Comparison of ENCODE assay signal across 8 mouse cellular contexts in genomic region chr15:78587050-78587994, GRCm38 (mm10). TPM values are rescaled to one million over a fixed set of nuclear protein-coding genes. Genes with fewer than 3 reads are reported as not detected.
DNase-seq lines count a peak whose midpoint lies in the region; ATAC-seq and TF ChIP-seq lines count a peak whose summit lies in the region.

No protein-coding gene starts in this region.

- H3K27me3 ChIP-seq in MEL (ENCODE audit: control insufficient read depth in 1 of 2, insufficient read depth in 2 of 2, low read length in 2 of 2) = 0 out of 4 replicates have a peak, but pooled peaks cover 0 to 2% of the 10 kb centered on the region in 2 experiments
- H3K27me3 ChIP-seq in hindbrain, embryonic 13.5 days = 0 out of 2 replicates have a peak, but pooled peaks cover 3% of the 10 kb centered on the region

- ATAC-seq in hindbrain, embryonic 13.5 days (ENCODE audit: low FRiP score) = peak; percentile 87

- TF ChIP-seq POLR2A in MEL (IDR thresholded peaks at IDR 0.05; ENCODE audit: control insufficient read depth in 1 of 2, insufficient read depth in 1 of 2, low read depth in 1 of 2, low read length in 2 of 2, poor library complexity in 1 of 2) = no peak

- no peak for TF ChIP-seq EP300 in MEL (IDR thresholded peaks at IDR 0.05; ENCODE audit: low read depth in 1 of 2, low read length in 2 of 2)

- no peaks in the 10 kb centered on the region for H3K36me3 ChIP-seq in MEL (ENCODE audit: control insufficient read depth in 1 of 2, insufficient read depth in 2 of 2, low read length in 2 of 2)
- H3K36me3 ChIP-seq in hindbrain, embryonic 13.5 days = no peaks in the 10 kb centered on the region

- peak; percentile 75 for TF ChIP-seq RAD21 in MEL (IDR thresholded peaks at IDR 0.05; ENCODE audit: low read depth, low read length)

- no peak overlapping the region for H3K9ac ChIP-seq in MEL (ENCODE audit: control insufficient read depth, low read depth, low read length, poor library complexity, severe bottlenecking)
- H3K9ac ChIP-seq in hindbrain, embryonic 13.5 days = 0 out of 2 replicates have a peak overlapping the region, but pooled peaks have one; percentile 19

- TF ChIP-seq CTCF in MEL (IDR thresholded peaks at IDR 0.05 in 2 of 3, conservative IDR thresholded peaks at IDR 0.05 in 1 of 3; ENCODE audit: control insufficient read depth in 1 of 3, insufficient read depth in 1 of 3, low read depth in 2 of 3, low read length in 3 of 3, poor library complexity in 1 of 3, severe bottlenecking in 1 of 3) = peak; percentile 89 to 98 (median 91)

- no peak overlapping the region for H3K4me3 ChIP-seq in MEL (ENCODE audit: control insufficient read depth in 1 of 2, insufficient read depth in 1 of 2, low read depth in 2 of 2, low read length in 2 of 2)
- no peak overlapping the region for H3K4me3 ChIP-seq in hindbrain, embryonic 13.5 days

- H3K4me2 ChIP-seq in hindbrain, embryonic 13.5 days = no peak overlapping the region

- no peaks in the 10 kb centered on the region for H3K79me2 ChIP-seq in MEL (ENCODE audit: control insufficient read depth, insufficient read depth, low read length, poor library complexity)

- no peaks in the 10 kb centered on the region for H3K9me3 ChIP-seq in MEL (replicated peaks; ENCODE audit: insufficient read depth, low read length)
- no peaks in the 10 kb centered on the region; the same call in 1 of the 2 replicates for H3K9me3 ChIP-seq in hindbrain, embryonic 13.5 days

- H3K27ac ChIP-seq in MEL (ENCODE audit: control insufficient read depth, low read depth, low read length) = no peak overlapping the region
- H3K27ac ChIP-seq in hindbrain, embryonic 13.5 days = peak overlapping the region; percentile 48; the same call in 1 of the 2 replicates

- 50% methylated on average over 18 of the region's 18 CpGs for WGBS in hindbrain, embryonic 13.5 days

- no peaks in the 10 kb centered on the region; a peak in 1 of 4 replicates for H3K4me1 ChIP-seq in MEL (ENCODE audit: control insufficient read depth in 1 of 2, insufficient read depth in 2 of 2, low read length in 2 of 2)
- H3K4me1 ChIP-seq in hindbrain, embryonic 13.5 days (replicated peaks) = peaks cover 5% of the 10 kb centered on the region

- peak; percentile 79 for DNase-seq in MEL (ENCODE audit: low read depth, low spot score)
- peak; percentile 76 for DNase-seq in cerebellum, adult 9-10 months
- peak; percentile 74 to 85 for DNase-seq in frontal cortex, postnatal 10 days (ENCODE audit: low spot score in 2 of 2)
- peak; percentile 94 to 96 for DNase-seq in layer of hippocampus, postnatal 10 days (ENCODE audit: low spot score in 2 of 2)
- peak; percentile 89 for DNase-seq in lung, postnatal 10 days
- peak; percentile 80 for DNase-seq in ovary, postnatal 36 days (ENCODE audit: low spot score)
- DNase-seq in thymus, postnatal 36 days = peak; percentile 80 to 85

TF ChIP-seq in MEL, 35 proteins besides CTCF, POLR2A, EP300 and RAD21:
- no peak for TF ChIP-seq TBP (IDR thresholded peaks at IDR 0.05; ENCODE audit: low read depth, low read length)
- TF ChIP-seq USF1 (IDR thresholded peaks at IDR 0.05; ENCODE audit: low read depth, low read length) = 0 out of 2 replicates have a peak, but pooled peaks have one; percentile 21
- TF ChIP-seq ELF1 (IDR thresholded peaks at IDR 0.05; ENCODE audit: low read depth, low read length) = peak; percentile 43; the same call in 1 of the 2 replicates
- peak; percentile 87 for TF ChIP-seq SMC3 (IDR thresholded peaks at IDR 0.05; ENCODE audit: low read depth, low read length)
- no peak for TF ChIP-seq HCFC1 (IDR thresholded peaks at IDR 0.05; ENCODE audit: low read depth, low read length)
- peak; percentile 68 for TF ChIP-seq ZC3H11A (IDR thresholded peaks at IDR 0.05; ENCODE audit: low read depth, low read length)

RNA-seq across cellular contexts. Expression of gene Cyth4, which starts 9.5 kb away (rescaled TPM):
- total RNA-seq in MEL (2012; rRNA removed) = 8.7 and 9.2 TPM in 2 replicates
- polyA plus RNA-seq in MEL (2012; ENCODE audit: insufficient read depth in 1 of 2, insufficient read length in 2 of 2, low read depth in 1 of 2, low replicate concordance in 2 of 2, missing spikeins in 1 of 2) = 10 to 100 TPM in 1 of 2 experiments, not detected in 1; 23.5 TPM
- 6.8 and 7.7 TPM in 2 replicates for polyA plus RNA-seq in hindbrain, embryonic 13.5 days (2015; fragmentation: Nextera tagmentation; extraction: Ambion mirVana)
- total RNA-seq in layer of hippocampus, postnatal 10 days (2021) = 10 to 100 TPM; 13.8 to 15.2 TPM

RNA-seq across cellular contexts. Expression of gene Rac2, which starts 14.7 kb away (rescaled TPM):
- total RNA-seq in MEL (2012; rRNA removed) = 257 and 268 TPM in 2 replicates
- 100 to 1,000 TPM; 772 to 881 TPM for polyA plus RNA-seq in MEL (2012; ENCODE audit: insufficient read depth in 1 of 2, insufficient read length in 2 of 2, low read depth in 1 of 2, low replicate concordance in 2 of 2, missing spikeins in 1 of 2)
- polyA plus RNA-seq in hindbrain, embryonic 13.5 days (2015; fragmentation: Nextera tagmentation; extraction: Ambion mirVana) = 6.3 and 8.8 TPM in 2 replicates
- 1 to 10 TPM; 3.6 to 3.7 TPM for total RNA-seq in layer of hippocampus, postnatal 10 days (2021)

RNA-seq across cellular contexts. Expression of gene Sstr3, which starts 42.8 kb away (rescaled TPM):
- total RNA-seq in MEL (2012; rRNA removed) = not detected in 2 replicates
- polyA plus RNA-seq in MEL (2012; ENCODE audit: insufficient read depth in 1 of 2, insufficient read length in 2 of 2, low read depth in 1 of 2, low replicate concordance in 2 of 2, missing spikeins in 1 of 2) = not detected
- polyA plus RNA-seq in hindbrain, embryonic 13.5 days (2015; fragmentation: Nextera tagmentation; extraction: Ambion mirVana) = 0.42 and 0.48 TPM in 2 replicates
- 10 to 100 TPM; 15.7 to 15.8 TPM for total RNA-seq in layer of hippocampus, postnatal 10 days (2021)

RNA-seq across cellular contexts. Expression of gene C1qtnf6, which starts 56.1 kb away (rescaled TPM):
- total RNA-seq in MEL (2012; rRNA removed) = 0.15 and 0.20 TPM in 2 replicates
- 1 to 10 TPM in 1 of 2 experiments, not detected in 1; 1.3 TPM for polyA plus RNA-seq in MEL (2012; ENCODE audit: insufficient read depth in 1 of 2, insufficient read length in 2 of 2, low read depth in 1 of 2, low replicate concordance in 2 of 2, missing spikeins in 1 of 2)
- polyA plus RNA-seq in hindbrain, embryonic 13.5 days (2015; fragmentation: Nextera tagmentation; extraction: Ambion mirVana) = 8.0 and 8.2 TPM in 2 replicates
- total RNA-seq in layer of hippocampus, postnatal 10 days (2021) = 10 to 100 TPM; 17.4 to 19.4 TPM

Comparison
In these comparisons a context has a peak if more than half of its experiments do, and no peak if none do; other contexts are left out.
1. RNA of gene Rac2, which starts 14.7 kb away (total RNA-seq): 257 to 268 TPM in MEL; 3.6 to 3.7 TPM in layer of hippocampus, postnatal 10 days; every median in the first group is over 10 times any median in the second.
2. RNA of gene Sstr3, which starts 42.8 kb away (total RNA-seq): 15.7 to 15.8 TPM in layer of hippocampus, postnatal 10 days; not detected in MEL; every median in the first group is over 10 times any median in the second.
3. Peak in every context shown above with its lines, with median percentiles within 50 percentile points of each other: DNase-seq.